Mouse (Mus musculus): ENCODE measurements around the gene Nbr1. TPM values are rescaled to one million over a fixed set of nuclear protein-coding genes. Genes with fewer than 3 reads are reported as not detected.

Gene Nbr1
- total RNA-seq (2012; rRNA removed) (38.6 and 39.4 TPM in 2 replicates), polyA plus RNA-seq (2012; ENCODE audit: insufficient read depth in 1 of 2, insufficient read length in 2 of 2, low read depth in 1 of 2, low replicate concordance in 2 of 2, missing spikeins in 1 of 2) (10 to 100 TPM in 1 of 2 experiments, not detected in 1; 52.3 TPM)

DNA sequence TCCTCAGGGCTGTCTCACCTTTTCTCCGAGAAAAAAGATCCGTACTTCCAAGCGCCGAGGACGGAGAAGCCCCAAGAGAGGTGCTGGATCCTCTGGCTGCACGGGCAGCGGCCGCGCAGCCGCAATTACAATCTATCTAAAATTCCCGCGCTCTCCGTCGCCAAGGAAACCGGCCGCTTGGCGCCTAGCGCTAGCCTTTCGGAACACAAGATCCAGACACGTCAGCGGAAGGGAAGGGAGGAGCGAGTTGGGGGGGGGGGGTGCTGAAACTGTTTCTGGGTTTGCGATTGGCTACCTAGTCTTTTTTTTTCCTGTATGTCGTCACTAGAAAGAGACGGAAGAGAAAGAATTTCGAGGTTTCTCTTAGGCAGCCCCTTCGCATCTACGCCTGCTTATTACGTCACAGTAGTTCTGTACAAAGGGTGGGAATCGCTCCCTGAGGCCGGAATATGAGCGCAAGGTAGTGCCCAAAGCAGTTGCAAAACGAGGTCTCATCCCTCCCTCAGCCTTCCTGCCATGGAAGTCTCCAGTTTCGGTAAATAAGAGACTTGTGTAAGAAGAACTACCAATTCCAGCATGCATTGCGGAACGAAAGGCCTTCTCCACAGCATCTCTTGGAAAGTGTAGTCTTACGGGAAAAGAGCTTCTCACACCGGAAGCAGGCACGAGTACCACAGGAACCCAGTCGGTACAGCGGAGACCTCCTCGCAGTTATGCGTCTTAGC lies at the start of gene Nbr1, which contains the start of gene Brca1:
TSS of gene Nbr1 (plus strand) at position 399 of the 725 bp plus-strand sequence.
TSS of gene Brca1 (minus strand) at position 205 of the 725 bp plus-strand sequence.
- peak; percentile 100 for DNase-seq (ENCODE audit: low read depth, low spot score)
- Histone ChIP-seq H3K27me3 (ENCODE audit: control insufficient read depth in 1 of 2, insufficient read depth in 2 of 2, low read length in 2 of 2) (no peaks in the 10 kb centered on the region), H3K79me2 (ENCODE audit: control insufficient read depth, insufficient read depth, low read length, poor library complexity) (peaks cover 37% of the 10 kb centered on the region), H3K9me3 (replicated peaks; ENCODE audit: insufficient read depth, low read length) (no peaks in the 10 kb centered on the region), H3K4me1 (ENCODE audit: control insufficient read depth in 1 of 2, insufficient read depth in 2 of 2, low read length in 2 of 2) (peaks cover 2 to 11% of the 10 kb centered on the region in 2 experiments; a peak in 3 of 4 replicates), H3K27ac (ENCODE audit: control insufficient read depth, low read depth, low read length) (peak within 1 kb of the TSS; percentile 92), H3K4me3 (ENCODE audit: control insufficient read depth in 1 of 2, insufficient read depth in 1 of 2, low read depth in 2 of 2, low read length in 2 of 2) (peak within 1 kb of the TSS; percentile 93), H3K9ac (ENCODE audit: control insufficient read depth, low read depth, low read length, poor library complexity, severe bottlenecking) (peak within 1 kb of the TSS; percentile 89), H3K36me3 (ENCODE audit: control insufficient read depth in 1 of 2, insufficient read depth in 2 of 2, low read length in 2 of 2) (peaks cover 4 to 23% of the 10 kb centered on the region in 2 experiments)
- TF ChIP-seq KAT2A (conservative IDR thresholded peaks at IDR 0.05; ENCODE audit: low read depth, low read length) = peak; percentile 98
- peak; percentile 99 for TF ChIP-seq ZNF384 (IDR thresholded peaks at IDR 0.05; ENCODE audit: low read depth, low read length)
- TF ChIP-seq MXI1 (IDR thresholded peaks at IDR 0.05; ENCODE audit: low read depth, low read length) = peak; percentile 88
- no peak for TF ChIP-seq BHLHE40 (IDR thresholded peaks at IDR 0.05; ENCODE audit: borderline replicate concordance, low read depth, low read length)
- no peak for TF ChIP-seq MYB (IDR thresholded peaks at IDR 0.05; ENCODE audit: low read depth, low read length)
- TF ChIP-seq TCF12 (IDR thresholded peaks at IDR 0.05; ENCODE audit: low read depth, low read length) = no peak; the same call in 1 of the 2 replicates
- no peak for TF ChIP-seq JUND (IDR thresholded peaks at IDR 0.05; ENCODE audit: low read depth, low read length)
- peak; percentile 53; the same call in 1 of the 2 replicates for TF ChIP-seq GABPA (IDR thresholded peaks at IDR 0.05; ENCODE audit: low read depth, low read length)
- TF ChIP-seq SMC3 (IDR thresholded peaks at IDR 0.05; ENCODE audit: low read depth, low read length) = no peak
- TF ChIP-seq SIN3A (IDR thresholded peaks at IDR 0.05; ENCODE audit: low read length) = peak; percentile 99
- TF ChIP-seq ZKSCAN1 (IDR thresholded peaks at IDR 0.05; ENCODE audit: low read depth, low read length) = 0 out of 2 replicates have a peak, but pooled peaks have one; percentile 4
- no peak for TF ChIP-seq ZC3H11A (IDR thresholded peaks at IDR 0.05; ENCODE audit: low read depth, low read length)
- TF ChIP-seq USF1 (IDR thresholded peaks at IDR 0.05; ENCODE audit: low read depth, low read length) = no peak
- TF ChIP-seq UBTF (IDR thresholded peaks at IDR 0.05; ENCODE audit: borderline replicate concordance, insufficient read depth, low read depth, low read length) = no peak
- peak; percentile 91; the same call in 1 of the 2 replicates for TF ChIP-seq MAZ (IDR thresholded peaks at IDR 0.05; ENCODE audit: low read depth, low read length)
- TF ChIP-seq MAFK (IDR thresholded peaks at IDR 0.05; ENCODE audit: borderline replicate concordance, low read depth, low read length) = no peak
- no peak for TF ChIP-seq ZMIZ1 (IDR thresholded peaks at IDR 0.05; ENCODE audit: low read depth, low read length)
- no peak; the same call in 1 of the 2 replicates for TF ChIP-seq MAX (IDR thresholded peaks at IDR 0.05; ENCODE audit: low read length)
- TF ChIP-seq E2F4 (IDR thresholded peaks at IDR 0.05; ENCODE audit: borderline replicate concordance, low read depth, low read length) = peak; percentile 100
- TF ChIP-seq ELF1 (IDR thresholded peaks at IDR 0.05; ENCODE audit: low read depth, low read length) = peak; percentile 98
- TF ChIP-seq RAD21 (IDR thresholded peaks at IDR 0.05; ENCODE audit: low read depth, low read length) = no peak
- no peak for TF ChIP-seq USF2 (IDR thresholded peaks at IDR 0.05; ENCODE audit: borderline replicate concordance in 1 of 2, insufficient read depth in 1 of 2, low read depth in 1 of 2, low read length in 2 of 2)
- TF ChIP-seq RCOR1 (IDR thresholded peaks at IDR 0.05; ENCODE audit: low read depth, low read length) = no peak
- no peak for TF ChIP-seq POLR2AphosphoS5 (IDR thresholded peaks at IDR 0.05; ENCODE audit: borderline replicate concordance, low read depth, low read length)
- TF ChIP-seq TAL1 (IDR thresholded peaks at IDR 0.05; ENCODE audit: low read length) = no peak
- TF ChIP-seq CHD2 (IDR thresholded peaks at IDR 0.05; ENCODE audit: low read length) = peak; percentile 53
- peak; percentile 68; the same call in 1 of the 2 replicates for TF ChIP-seq ETS1 (IDR thresholded peaks at IDR 0.05; ENCODE audit: low read depth, low read length)
- TF ChIP-seq POLR2AphosphoS2 (IDR thresholded peaks at IDR 0.05; ENCODE audit: low read length) = peak; percentile 81; the same call in 1 of the 2 replicates
- no peak for TF ChIP-seq CTCF (IDR thresholded peaks at IDR 0.05 in 2 of 3, conservative IDR thresholded peaks at IDR 0.05 in 1 of 3; ENCODE audit: control insufficient read depth in 1 of 3, insufficient read depth in 1 of 3, low read depth in 2 of 3, low read length in 3 of 3, poor library complexity in 1 of 3, severe bottlenecking in 1 of 3)
- TF ChIP-seq GATA1 (IDR thresholded peaks at IDR 0.05; ENCODE audit: low read depth, low read length) = no peak; the same call in 1 of the 2 replicates
- no peak for TF ChIP-seq MEF2A (IDR thresholded peaks at IDR 0.05; ENCODE audit: extremely low read depth, insufficient replicate concordance, low read depth, low read length, poor library complexity, severe bottlenecking)
- peak; percentile 80 for TF ChIP-seq NRF1 (IDR thresholded peaks at IDR 0.05; ENCODE audit: insufficient read depth, low read depth, low read length, poor library complexity, severe bottlenecking)
- TF ChIP-seq CHD1 (IDR thresholded peaks at IDR 0.05; ENCODE audit: low read depth, low read length) = no peak
- peak; percentile 67 for TF ChIP-seq NELFE (IDR thresholded peaks at IDR 0.05; ENCODE audit: low read depth, low read length)
- peak; percentile 90 for TF ChIP-seq HCFC1 (IDR thresholded peaks at IDR 0.05; ENCODE audit: low read depth, low read length)
